Mouse (Mus musculus) C2C12 (cell line): ENCODE results near the gene Spryd4. TPM values are rescaled to one million over a fixed set of nuclear protein-coding genes. Genes with fewer than 3 reads are reported as not detected.

Experiments used
- H3K27me3 ChIP-seq: one replicate; pipeline ENCODE4 v1.6.1; 2011; ENCODE audit not compliant: control insufficient read depth, insufficient read depth, insufficient read length
- H3K36me3 ChIP-seq: one replicate; pipeline ENCODE4 v1.6.1; 2011; ENCODE audit not compliant: control insufficient read depth, insufficient read depth
- H3K4me3 ChIP-seq: one replicate; pipeline ENCODE4 v1.5.1; 2011; ENCODE audit warnings: mild to moderate bottlenecking, control low read depth; ENCODE audit not compliant: poor library complexity, insufficient read depth, severe bottlenecking
- H3K79me2 ChIP-seq: one replicate; pipeline ENCODE4 v1.6.1; 2011; ENCODE audit not compliant: control insufficient read depth, insufficient read depth
- H3K79me3 ChIP-seq: one replicate; pipeline ENCODE4 v1.6.1; 2011; ENCODE audit warnings: low read depth, control low read depth
- H3ac ChIP-seq: one replicate; pipeline ENCODE3; 2011; ENCODE audit warnings: low read depth; ENCODE audit not compliant: control insufficient read depth, insufficient read length
- CEBPB ChIP-seq: IDR thresholded peaks from one replicate; pipeline ENCODE4 v1.6.1; 2011; ENCODE audit warnings: low read depth, mild to moderate bottlenecking, control low read depth, moderate library complexity
- CTCF ChIP-seq: IDR thresholded peaks from one replicate; pipeline ENCODE4 v1.5.1; 2011; ENCODE audit not compliant: control insufficient read depth, insufficient read depth, insufficient read length
- FOSL1 ChIP-seq: IDR thresholded peaks from one replicate; pipeline ENCODE4 v1.8.0; 2011; ENCODE audit warnings: mild to moderate bottlenecking, low read length; ENCODE audit not compliant: poor library complexity, insufficient read depth, severe bottlenecking
- MAX ChIP-seq: IDR thresholded peaks from one replicate; pipeline ENCODE4 v1.6.1; 2011; ENCODE audit warnings: mild to moderate bottlenecking, control low read depth
- MYOD1 ChIP-seq: IDR thresholded peaks from one replicate; pipeline ENCODE4 v1.6.1; 2011; ENCODE audit warnings: low read depth; ENCODE audit not compliant: control insufficient read depth, insufficient read length
- MYOG ChIP-seq: IDR thresholded peaks from one replicate; pipeline ENCODE4 v1.6.1; 2011; ENCODE audit not compliant: control insufficient read depth, insufficient read length; ENCODE audit errors: extremely low read depth
- USF1 ChIP-seq: IDR thresholded peaks from one replicate; pipeline ENCODE4 v1.6.1; 2011; ENCODE audit warnings: low read depth, mild to moderate bottlenecking, control low read depth, moderate library complexity
- polyA plus RNA-seq: library from polyadenylated mRNA; unstranded; fragments of >200 nt; fragmentation: generic; extraction: Trizol; gene quantifications from one replicate; pipeline ENCODE4 v1.2.1, GENCODE M21; 2012; ENCODE audit warnings: missing spikeins

Spryd4 gene
- polyA plus RNA-seq, 1 experiment, result 13.4 TPM

GRCm38 (mm10) chr10:128187181-128187605, 24.4 kb downstream of the Spryd4 start:
- TF ChIP-seq MAX, result no peak
- no peak for TF ChIP-seq CTCF
- no peak for TF ChIP-seq CEBPB
- TF ChIP-seq FOSL1, result no peak
- no peak for TF ChIP-seq MYOD1
- no peak for TF ChIP-seq MYOG
- no peak for TF ChIP-seq USF1
- H3K27me3 ChIP-seq, result no peaks in the 10 kb centered on the region

DNA sequence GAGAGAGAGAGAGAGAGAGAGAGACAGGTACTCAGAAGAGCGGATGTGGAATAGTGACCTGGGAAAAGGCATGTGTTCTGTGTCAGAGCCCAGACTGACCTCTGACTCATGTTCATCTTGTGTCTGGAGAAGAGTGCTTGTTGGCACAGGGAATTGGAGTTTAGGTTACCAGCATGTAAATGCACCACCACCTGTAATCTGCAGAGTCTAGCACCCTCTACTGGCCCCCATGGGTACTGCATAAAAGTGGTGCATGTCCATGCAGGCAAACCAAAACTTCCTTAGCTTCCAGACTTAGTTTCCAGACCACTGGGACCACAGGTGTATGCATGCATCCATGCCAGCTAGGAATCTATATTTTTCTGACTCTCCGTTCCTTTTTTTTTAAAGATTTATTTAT, 25.6 kb downstream of the Spryd4 start:
- Histone ChIP-seq H3K27me3 (no peaks in the 10 kb centered on the region), H3K79me2 (no peaks in the 10 kb centered on the region), H3K4me3 (no peak overlapping the region), H3K36me3 (no peaks in the 10 kb centered on the region), H3ac (no peak overlapping the region), H3K79me3 (no peaks in the 10 kb centered on the region)
- TF ChIP-seq MYOD1 (peak; percentile 61), CEBPB (no peak), USF1 (no peak), MYOG (no peak), CTCF (peak; percentile 63), FOSL1 (no peak), MAX (peak; percentile 16)

More at GRCm38 (mm10) chr10:128187181-128187605, 24.4 kb downstream of the Spryd4 start:
- Histone ChIP-seq H3K79me2 (no peaks in the 10 kb centered on the region), H3K36me3 (no peaks in the 10 kb centered on the region), H3K4me3 (no peak overlapping the region), H3ac (no peak overlapping the region), H3K79me3 (no peaks in the 10 kb centered on the region)

DNA sequence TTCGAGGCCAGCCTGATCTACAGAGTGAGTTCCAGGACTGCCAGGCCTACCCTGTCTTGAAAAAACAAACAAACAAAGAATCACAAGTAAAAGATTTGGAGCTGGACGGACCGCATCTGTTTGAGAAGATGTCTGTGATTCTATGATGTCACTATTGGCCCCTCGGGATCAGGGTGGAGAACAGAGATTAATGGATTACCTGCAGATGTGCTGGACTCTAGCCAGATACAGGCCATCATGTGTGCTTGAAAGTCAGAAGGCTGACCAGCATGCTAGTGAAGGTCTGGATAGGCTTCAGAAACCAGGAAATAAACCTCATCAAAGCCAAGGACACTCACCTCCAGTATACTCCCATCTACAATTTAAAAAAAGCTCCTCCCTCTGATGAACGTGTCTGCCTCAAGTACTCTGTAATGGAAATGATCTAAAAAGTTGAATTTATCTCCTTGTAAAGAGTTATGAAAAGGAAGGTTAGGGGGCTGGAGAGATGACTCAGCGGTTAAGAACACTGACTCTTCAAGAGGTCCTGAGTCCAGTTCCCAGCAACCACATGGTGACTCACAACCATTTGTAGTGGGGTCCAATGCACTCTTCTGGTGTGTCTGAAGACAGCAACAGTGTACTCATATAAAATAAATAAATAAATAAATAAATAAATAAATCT, 26.2 kb downstream of the Spryd4 start:
- H3K79me2 ChIP-seq, result no peaks in the 10 kb centered on the region
- no peaks in the 10 kb centered on the region for H3K36me3 ChIP-seq
- no peak overlapping the region for H3K4me3 ChIP-seq
- no peak overlapping the region for H3ac ChIP-seq
- no peaks in the 10 kb centered on the region for H3K27me3 ChIP-seq
- no peaks in the 10 kb centered on the region for H3K79me3 ChIP-seq
- TF ChIP-seq MAX, result peak; percentile 63
- peak; percentile 6 for TF ChIP-seq MYOD1
- no peak for TF ChIP-seq CEBPB
- peak; percentile 14 for TF ChIP-seq FOSL1
- TF ChIP-seq USF1, result no peak

- no peak for TF ChIP-seq FOSL1
- TF ChIP-seq MAX, result no peak
- Histone ChIP-seq H3K36me3 (no peaks in the 10 kb centered on the region), H3K79me3 (no peaks in the 10 kb centered on the region), H3K27me3 (no peaks in the 10 kb centered on the region), H3ac (no peak overlapping the region), H3K79me2 (no peaks in the 10 kb centered on the region), H3K4me3 (no peak overlapping the region)
Observed at GRCm38 (mm10) chr10:128184296-128184695, 27.3 kb downstream of the Spryd4 start.

DNA sequence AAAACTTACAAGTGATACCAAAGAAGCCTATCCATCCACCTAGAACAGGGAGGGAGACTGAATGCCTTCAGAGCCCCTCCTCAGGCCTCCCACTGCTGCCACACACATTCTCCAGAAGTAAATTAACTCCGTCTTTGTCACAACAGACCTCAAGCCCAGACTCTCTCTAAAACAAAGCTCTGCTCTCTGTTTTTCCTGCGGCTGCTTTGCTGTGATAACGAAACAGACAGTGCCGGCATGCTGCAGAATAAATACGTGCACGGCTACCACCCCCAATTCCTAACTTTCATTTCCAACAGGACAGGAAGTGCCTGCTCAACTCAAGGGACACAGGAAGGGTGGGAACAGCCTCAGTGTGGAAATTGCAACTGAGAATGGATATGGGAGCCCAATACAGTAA, 31.6 kb downstream of the Spryd4 start, which contains the start of gene Rbms2:
Gene Rbms2 (minus strand): TSS at position 309 of the 400 bp plus-strand sequence.
- Histone ChIP-seq H3K79me2 (peaks cover 12% of the 10 kb centered on the region), H3ac (peak within 1 kb of the TSS; percentile 14), H3K36me3 (no peaks in the 10 kb centered on the region), H3K79me3 (peaks cover 11% of the 10 kb centered on the region), H3K4me3 (no peak within 1 kb of the TSS), H3K27me3 (no peaks in the 10 kb centered on the region)
- TF ChIP-seq MAX (no peak), CTCF (no peak), CEBPB (no peak), MYOG (no peak), FOSL1 (no peak), USF1 (no peak), MYOD1 (no peak)

DNA sequence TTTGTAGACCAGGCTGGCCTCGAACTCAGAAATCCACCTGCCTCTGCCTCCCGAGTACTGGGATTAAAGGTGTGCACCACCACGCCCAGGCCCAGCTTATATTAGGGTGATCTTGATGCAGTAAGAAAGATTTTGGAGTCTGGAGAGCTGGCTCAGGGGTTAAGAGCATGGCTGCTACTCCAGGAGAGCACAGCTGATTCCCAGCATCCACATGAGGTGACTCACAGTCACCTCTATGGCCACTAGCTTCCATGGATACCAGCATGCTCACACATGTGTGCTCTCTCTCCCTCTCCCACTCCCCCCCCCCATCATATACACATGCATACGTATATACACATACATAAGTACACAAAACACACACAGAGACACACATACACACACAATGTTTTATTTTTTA, 34.3 kb downstream of the Spryd4 start:
- Histone ChIP-seq H3K79me2 (peaks cover 39% of the 10 kb centered on the region), H3K27me3 (no peaks in the 10 kb centered on the region), H3K79me3 (peaks cover 32% of the 10 kb centered on the region), H3K4me3 (no peak overlapping the region), H3K36me3 (peaks cover 11% of the 10 kb centered on the region), H3ac (no peak overlapping the region)
- TF ChIP-seq FOSL1, result no peak
- no peak for TF ChIP-seq USF1
- TF ChIP-seq MYOG, result no peak
- no peak for TF ChIP-seq CEBPB
- TF ChIP-seq CTCF, result no peak
- TF ChIP-seq MYOD1, result no peak
- no peak for TF ChIP-seq MAX
